Mouse (Mus musculus) kidney, adult 18-20 months (tissue): ENCODE measurements around the gene Pclo.
A peak's percentile ranks its signal among the peaks of the same experiment; 100 is the strongest.
"Not testable (repeated sequence)": the region's sequence is repeated elsewhere in the genome, so short reads cannot be mapped to it uniquely, and the experiment has no call there.

ENCODE experiments used
- DNase-seq: peaks from one replicate; pipeline ENCODE4 v3.0.0; 2021

Gene Pclo

GRCm38 (mm10) chr5:14514631-14515523 is at the start of gene Pclo:
Pclo (plus strand) TSS chr5:14514918.
- peak; percentile 87 for DNase-seq

- DNase-seq = not testable (repeated sequence)
Measured at GRCm38 (mm10) chr5:14494431-14494830, 20.3 kb upstream of the Pclo start.

- no peak for DNase-seq
Measured at GRCm38 (mm10) chr5:14508522-14508921, 6.2 kb upstream of the Pclo start.

- DNase-seq = no peak
Measured at GRCm38 (mm10) chr5:14509621-14510020, 5.1 kb upstream of the Pclo start.

- DNase-seq = no peak
Measured at GRCm38 (mm10) chr5:14518131-14518832, 3.6 kb downstream of the Pclo start.

GRCm38 (mm10) chr5:14522006-14522405 is 7.3 kb downstream of the Pclo start:
- DNase-seq = no peak

- DNase-seq = no peak
Measured at GRCm38 (mm10) chr5:14526038-14526437, 11.3 kb downstream of the Pclo start.

- no peak for DNase-seq
Measured at GRCm38 (mm10) chr5:14527796-14528195, 13.1 kb downstream of the Pclo start.

- no peak for DNase-seq
Measured at GRCm38 (mm10) chr5:14531906-14532305, 17.2 kb downstream of the Pclo start.

- DNase-seq = no peak
Measured at GRCm38 (mm10) chr5:14539346-14539745, 24.6 kb downstream of the Pclo start.

GRCm38 (mm10) chr5:14539961-14540627 is 25.4 kb downstream of the Pclo start:
- no peak for DNase-seq

- DNase-seq = no peak
Measured at GRCm38 (mm10) chr5:14575626-14576025, 60.9 kb downstream of the Pclo start.

- no peak for DNase-seq
Measured at GRCm38 (mm10) chr5:14591479-14591878, 76.8 kb downstream of the Pclo start.

GRCm38 (mm10) chr5:14595426-14596013 is 80.8 kb downstream of the Pclo start:
- no peak for DNase-seq

- DNase-seq = no peak
Measured at GRCm38 (mm10) chr5:14608318-14608717, 93.6 kb downstream of the Pclo start.

GRCm38 (mm10) chr5:14621146-14621545 is 106.4 kb downstream of the Pclo start:
- DNase-seq = no peak

GRCm38 (mm10) chr5:14623360-14623759 is 108.6 kb downstream of the Pclo start:
- peak; percentile 15 for DNase-seq

- no peak for DNase-seq
Measured at GRCm38 (mm10) chr5:14641260-14641659, 126.5 kb downstream of the Pclo start.

- no peak for DNase-seq
Measured at GRCm38 (mm10) chr5:14645856-14646255, 131.1 kb downstream of the Pclo start.

- no peak for DNase-seq
Measured at GRCm38 (mm10) chr5:14660637-14661036, 145.9 kb downstream of the Pclo start.

- no peak for DNase-seq
Measured at GRCm38 (mm10) chr5:14662180-14662579, 147.5 kb downstream of the Pclo start.

GRCm38 (mm10) chr5:14662603-14663002 is 147.9 kb downstream of the Pclo start:
- no peak for DNase-seq

- no peak for DNase-seq
Measured at GRCm38 (mm10) chr5:14680419-14680818, 165.7 kb downstream of the Pclo start.
